Mouse (Mus musculus) fat pad, adult 2 months (tissue): ENCODE results near the gene Grcc10.
A peak's percentile ranks its signal among the peaks of the same experiment; 100 is the strongest.

Source experiments
- DNase-seq: peaks from one replicate; pipeline ENCODE4 v3.0.0-alpha.2; 2011; ENCODE audit warnings: low read depth, low spot score; ENCODE audit errors: extremely low read depth

The Grcc10 gene

DNA sequence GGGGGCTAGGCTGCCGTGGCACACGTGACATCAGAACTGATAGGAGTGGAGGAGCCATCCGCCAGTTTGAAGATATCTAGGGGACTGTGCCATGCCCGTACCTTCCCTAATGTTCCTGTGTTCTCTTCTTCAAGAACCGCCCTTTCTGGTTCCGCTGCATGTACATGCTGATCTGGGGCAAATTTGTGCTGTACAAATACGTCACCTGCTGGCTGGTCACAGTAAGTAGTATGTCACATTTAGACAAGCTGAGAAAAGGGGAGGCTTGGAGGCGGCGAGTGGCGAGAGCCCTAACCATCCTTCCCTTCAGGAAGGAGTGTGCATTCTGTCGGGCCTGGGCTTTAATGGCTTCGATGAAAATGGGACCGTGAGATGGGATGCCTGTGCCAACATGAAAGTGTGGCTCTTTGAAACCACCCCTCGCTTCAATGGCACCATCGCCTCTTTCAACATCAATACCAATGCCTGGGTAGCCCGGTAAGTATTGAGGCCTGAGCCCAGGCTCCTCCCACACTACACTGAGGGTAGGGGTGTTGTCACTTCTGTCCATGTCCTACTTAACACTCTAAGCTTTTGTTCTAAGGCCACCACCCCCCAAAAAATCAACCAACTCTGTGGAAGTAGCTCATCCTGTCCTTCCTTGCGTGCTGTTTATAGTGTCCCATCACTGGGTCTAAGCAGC lies 38.9 kb downstream of the Grcc10 start:
- no peak for DNase-seq

DNA sequence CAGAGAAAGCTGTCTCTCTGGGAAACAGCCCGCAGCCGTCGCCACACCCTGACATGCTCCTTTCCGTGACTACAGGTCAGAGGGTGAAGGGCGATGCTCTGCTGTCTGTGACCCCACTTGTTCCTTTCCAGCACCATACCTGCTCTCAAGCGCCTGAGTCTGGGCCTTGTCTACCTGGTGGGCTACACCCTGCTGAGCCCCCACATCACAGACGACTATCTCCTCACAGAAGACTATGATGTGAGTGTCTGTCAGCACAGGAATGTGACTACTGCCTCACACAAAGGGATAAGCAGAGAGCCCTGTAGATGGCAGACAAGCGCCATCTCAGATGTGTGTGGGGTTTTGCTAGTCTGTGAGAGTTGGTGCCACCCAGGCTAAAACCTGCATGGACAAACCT lies 39.8 kb downstream of the Grcc10 start:
- DNase-seq = no peak

DNA sequence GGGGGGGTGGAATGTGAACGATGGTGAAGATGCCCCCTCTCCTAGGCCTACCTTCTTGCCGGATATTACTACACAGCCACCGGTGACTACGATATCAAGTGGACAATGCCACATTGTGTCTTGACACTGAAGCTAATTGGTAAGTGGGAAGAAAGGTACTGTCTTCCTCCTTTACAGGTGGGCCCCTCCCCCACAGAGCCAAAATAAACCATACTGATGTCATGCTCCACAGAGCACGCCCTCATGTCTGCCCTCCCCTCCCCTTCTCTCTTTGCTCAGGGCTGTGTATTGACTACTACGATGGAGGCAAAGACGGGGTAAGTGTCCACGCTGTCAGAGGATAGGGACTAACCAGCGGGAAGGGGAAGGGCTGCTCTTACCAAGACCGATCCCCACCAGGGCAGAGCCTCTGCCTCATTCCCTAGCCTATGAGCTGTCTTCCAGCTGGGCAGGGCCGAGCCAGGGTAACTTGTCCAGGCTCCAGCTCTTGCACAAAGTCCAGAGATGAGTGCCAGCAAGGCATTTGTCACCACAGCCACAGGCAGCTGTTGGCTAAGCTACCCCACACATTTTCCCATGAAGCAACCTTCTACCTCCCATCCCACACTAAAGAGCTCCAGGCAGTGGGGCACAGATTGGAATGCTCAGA lies 41.1 kb downstream of the Grcc10 start:
- DNase-seq = peak; percentile 73

DNA sequence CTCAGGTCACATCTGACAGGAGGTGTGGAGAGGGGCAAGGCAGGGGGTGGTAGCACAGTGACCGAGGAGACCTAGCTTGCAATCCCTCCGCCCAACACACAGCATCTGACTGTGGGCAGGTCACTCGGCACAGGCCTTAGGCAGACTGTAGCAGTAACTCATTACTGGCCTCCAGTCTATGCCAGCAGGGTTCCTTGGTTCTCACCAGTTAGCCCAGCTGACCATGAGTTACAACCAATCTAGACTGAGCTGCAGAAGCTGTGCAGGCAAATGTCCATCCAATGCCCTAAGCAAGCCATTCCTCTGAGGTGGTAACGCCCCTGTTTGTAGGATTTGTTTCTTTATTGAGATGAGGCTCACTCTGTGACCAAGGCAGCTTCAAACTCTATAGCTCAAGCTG lies 41.8 kb downstream of the Grcc10 start:
- no peak for DNase-seq

DNA sequence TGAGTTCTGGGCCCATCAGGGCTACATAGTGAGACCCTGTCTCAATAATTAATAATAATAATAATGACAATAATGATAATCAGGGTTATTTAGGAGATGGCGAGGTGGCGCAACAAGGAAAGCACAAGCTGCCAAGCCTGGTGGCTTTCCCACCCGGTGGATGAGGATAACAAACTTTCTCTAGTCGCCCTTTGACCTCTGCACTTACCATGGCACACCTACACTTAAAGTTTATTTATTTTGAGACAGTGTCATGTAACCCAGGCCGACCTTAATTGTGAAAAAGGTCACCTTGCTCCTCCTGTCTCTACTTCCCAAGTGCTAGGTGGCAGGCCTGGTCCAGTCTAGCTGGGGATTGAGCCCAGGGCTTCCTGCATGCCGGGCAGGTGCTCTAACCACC lies 42.4 kb downstream of the Grcc10 start:
- DNase-seq = no peak

DNA sequence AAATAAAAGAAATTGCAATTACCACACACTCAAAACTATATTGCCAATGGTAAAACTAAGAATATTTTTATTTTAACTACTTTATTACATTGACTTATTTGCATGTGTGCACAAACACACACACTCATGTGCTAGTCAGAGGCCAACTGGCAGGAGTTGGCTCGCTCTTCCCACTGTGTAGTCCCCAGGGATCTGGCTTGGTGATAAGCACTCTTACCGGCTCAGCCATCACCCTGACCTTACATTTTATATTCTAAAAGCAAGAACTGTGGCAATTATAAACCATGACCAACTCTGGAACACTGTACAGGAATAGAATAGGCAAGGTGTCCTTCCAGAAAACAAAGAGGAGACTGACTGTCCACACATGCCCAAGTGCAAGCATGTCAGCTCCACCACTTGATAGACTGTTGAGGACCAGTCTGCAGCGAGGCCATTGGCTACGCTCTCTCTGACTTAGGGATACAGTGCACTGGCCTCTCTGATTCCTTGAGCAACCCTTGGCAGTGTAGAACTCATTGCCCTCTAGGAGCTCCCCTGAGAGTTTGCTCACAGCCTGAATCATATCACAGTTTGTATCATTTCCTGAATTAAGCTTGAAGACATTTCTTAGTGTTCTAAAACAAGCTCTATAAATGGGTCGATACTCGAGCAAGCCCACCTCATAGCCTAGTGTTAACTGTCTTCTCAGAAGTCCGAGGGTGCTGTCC lies 44.6 kb downstream of the Grcc10 start:
- DNase-seq = no peak

DNA sequence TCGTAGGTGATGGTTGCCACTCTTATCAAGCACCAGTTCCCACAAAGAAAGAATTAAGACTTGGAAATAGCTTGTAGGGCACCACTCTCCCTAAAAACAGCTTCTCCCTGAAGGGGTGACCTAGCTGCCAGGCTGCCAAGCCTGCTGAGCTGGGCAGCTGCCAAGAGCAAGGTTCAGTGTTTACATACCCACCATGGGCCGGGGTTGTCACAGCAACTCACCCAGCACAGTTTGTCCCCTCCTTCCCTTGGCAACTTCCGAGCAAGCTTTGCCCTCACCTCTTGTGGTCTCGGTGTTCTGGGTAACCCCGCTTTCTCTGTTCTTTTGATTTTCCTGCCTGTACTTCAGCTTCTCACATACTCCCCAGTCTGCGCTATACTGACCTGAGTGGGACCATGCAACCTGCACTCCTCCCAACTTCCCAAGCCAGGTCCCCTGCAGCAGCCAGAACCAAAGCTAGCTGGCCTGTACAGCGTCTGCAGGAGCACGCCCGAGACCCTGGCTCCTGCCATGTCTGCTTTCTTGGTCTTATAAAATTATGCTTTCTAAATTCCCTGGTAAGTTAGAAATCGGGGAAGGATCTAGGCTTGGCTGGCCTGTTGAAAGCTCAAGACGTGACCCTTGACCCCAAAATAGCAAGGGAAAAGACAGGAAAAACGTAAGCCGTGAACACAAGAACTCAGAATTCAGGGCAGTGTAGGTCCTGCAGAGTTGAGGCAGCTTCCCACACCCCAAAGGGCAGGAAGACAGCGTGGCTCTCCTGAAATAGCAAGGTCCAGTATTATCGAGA lies 46.8 kb downstream of the Grcc10 start:
- DNase-seq = no peak

DNA sequence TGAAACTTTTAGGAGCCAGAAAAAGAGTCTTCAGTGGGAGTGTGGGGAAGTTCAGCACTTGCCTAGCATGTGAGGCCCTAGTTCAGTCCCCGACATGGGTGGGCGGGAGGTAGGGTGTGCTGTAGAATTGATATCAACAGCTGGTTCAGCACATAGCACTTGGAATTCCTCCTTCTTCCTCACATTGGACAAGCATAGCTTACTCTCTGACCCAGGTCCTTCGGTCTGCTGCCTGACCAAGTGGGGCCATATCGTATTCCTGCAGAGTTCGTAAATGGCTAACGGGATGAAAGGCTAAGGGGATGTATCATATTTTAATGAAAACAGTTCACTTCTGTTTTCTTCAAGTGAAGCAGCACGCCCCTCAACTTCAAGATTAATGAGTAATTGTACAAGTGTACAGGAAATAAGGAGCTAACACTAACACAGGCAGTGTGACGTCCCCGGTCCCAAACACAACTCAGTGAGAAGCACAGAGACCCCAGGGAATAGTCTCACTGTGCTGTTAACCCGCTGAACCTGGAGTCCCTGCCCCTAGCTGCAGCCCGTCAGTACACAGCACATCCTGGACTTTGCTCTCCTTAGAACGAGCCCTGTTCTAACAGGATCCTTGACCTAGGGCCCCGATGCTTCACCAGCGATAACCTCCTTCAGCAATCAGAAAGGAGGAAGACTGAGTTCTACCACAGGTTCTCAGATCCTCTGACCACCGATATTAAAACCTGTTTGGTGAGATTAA lies 47.8 kb downstream of the Grcc10 start:
- no peak for DNase-seq

DNA sequence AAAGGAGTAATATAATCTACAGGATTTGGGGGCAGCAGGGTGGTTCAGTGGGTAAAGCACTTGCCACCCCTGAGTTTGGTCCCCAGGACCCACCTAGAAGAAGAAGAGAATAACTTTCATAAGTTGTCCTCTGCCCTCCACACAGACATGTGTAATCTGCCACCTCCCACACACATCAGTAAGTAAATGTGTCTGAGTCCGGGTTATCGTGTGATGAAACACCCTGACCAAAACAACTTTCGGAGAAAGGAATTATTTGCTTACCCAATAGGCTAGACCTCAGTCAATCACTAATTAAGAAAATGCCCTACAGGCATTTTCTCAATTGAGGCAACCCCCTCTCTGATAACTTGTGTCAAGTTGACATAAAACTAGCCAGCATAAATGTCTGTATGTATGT lies 50.7 kb downstream of the Grcc10 start:
- DNase-seq = no peak
